8 mouse cellular contexts compared by ENCODE assay signal in the genomic region with DNA sequence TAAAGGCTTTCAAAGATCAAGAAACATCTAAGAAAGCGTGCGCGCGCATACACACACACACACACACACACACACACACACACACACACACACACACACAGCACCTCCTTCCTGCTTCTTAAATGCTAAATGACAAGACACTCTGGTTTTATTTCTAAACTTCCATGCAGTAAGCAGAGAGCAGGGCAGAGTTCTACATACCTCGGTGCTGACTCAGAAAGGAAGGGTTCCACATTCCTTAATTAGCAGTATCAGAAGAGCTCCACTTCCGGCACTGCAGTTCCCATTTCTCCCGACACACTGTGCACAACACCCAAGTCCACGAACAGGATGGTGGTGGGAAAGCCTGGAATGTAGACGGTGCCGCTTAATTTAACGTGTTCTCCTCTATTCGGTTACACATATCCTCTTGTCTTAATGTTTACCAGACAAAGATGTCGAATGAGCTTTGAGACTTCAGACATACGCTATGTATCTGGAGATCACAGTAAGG. TPM values are rescaled to one million over a fixed set of nuclear protein-coding genes. Genes with fewer than 3 reads are reported as not detected.
DNase-seq lines count a peak whose midpoint lies in the region; ATAC-seq and TF ChIP-seq lines count a peak whose summit lies in the region.

A gene (minus strand): TSS at position 443 of the 493 bp plus-strand sequence.

- no peak within 1 kb of the TSS for H3K9ac ChIP-seq in forebrain, embryonic 14.5 days (ENCODE audit: low read length)
- no peak within 1 kb of the TSS for H3K9ac ChIP-seq in forebrain, embryonic 16.5 days (replicated peaks; ENCODE audit: low read depth, low read length)
- H3K9ac ChIP-seq in heart, embryonic 16.5 days (ENCODE audit: low read length): peak within 1 kb of the TSS; percentile 49
- H3K9ac ChIP-seq in liver, embryonic 13.5 days: peak within 1 kb of the TSS; percentile 81
- no peak within 1 kb of the TSS for H3K9ac ChIP-seq in stomach, postnatal 0 days (ENCODE audit: low read length)

- ATAC-seq in forebrain, embryonic 14.5 days: no peak
- ATAC-seq in forebrain, embryonic 16.5 days: no peak
- peak; percentile 93 for ATAC-seq in heart, embryonic 16.5 days (replicated peaks; ENCODE audit: extremely low read depth, insufficient read depth, low FRiP score)
- peak; percentile 37 for ATAC-seq in liver, embryonic 13.5 days (ENCODE audit: low read depth)
- peak; percentile 85 for ATAC-seq in stomach, postnatal 0 days (ENCODE audit: low FRiP score, low TSS enrichment)

- H3K9me3 ChIP-seq in forebrain, embryonic 14.5 days (replicated peaks; ENCODE audit: control insufficient read depth, low read length): no peaks in the 10 kb centered on the region
- H3K9me3 ChIP-seq in forebrain, embryonic 16.5 days (ENCODE audit: control insufficient read depth, low read length): no peaks in the 10 kb centered on the region
- H3K9me3 ChIP-seq in heart, embryonic 16.5 days (replicated peaks; ENCODE audit: control insufficient read depth, low read length): no peaks in the 10 kb centered on the region
- H3K9me3 ChIP-seq in liver, embryonic 13.5 days (replicated peaks): no peaks in the 10 kb centered on the region
- H3K9me3 ChIP-seq in stomach, postnatal 0 days (ENCODE audit: control insufficient read depth, low read length): no peaks in the 10 kb centered on the region

- peak; percentile 8 for DNase-seq in forebrain, embryonic 14.5 days (ENCODE audit: low spot score)
- DNase-seq in liver, embryonic 13.5 days: no peak
- no peak for DNase-seq in stomach, postnatal 0 days (ENCODE audit: low spot score)
- DNase-seq in cerebellum, adult 9-11 months: no peak
- DNase-seq in cerebellum, postnatal 14 days: no peak

- no peak within 1 kb of the TSS for H3K27ac ChIP-seq in forebrain, embryonic 14.5 days (ENCODE audit: low read depth, low read length)
- no peak within 1 kb of the TSS for H3K27ac ChIP-seq in forebrain, embryonic 16.5 days (ENCODE audit: low read length)
- H3K27ac ChIP-seq in bone marrow, adult 2 months (ENCODE audit: control insufficient read depth, insufficient read depth, low read depth, low read length, poor library complexity): no peak within 1 kb of the TSS
- H3K27ac ChIP-seq in heart, embryonic 16.5 days (ENCODE audit: low read length): peak within 1 kb of the TSS; percentile 86
- peak within 1 kb of the TSS; percentile 95 for H3K27ac ChIP-seq in liver, embryonic 13.5 days
- peak within 1 kb of the TSS; percentile 36 for H3K27ac ChIP-seq in stomach, postnatal 0 days (replicated peaks)

- TF ChIP-seq POLR2A in bone marrow, adult 2 months (IDR thresholded peaks at IDR 0.05; ENCODE audit: borderline replicate concordance, control insufficient read depth, low read depth, low read length): no peak

- 76% methylated on average over 14 of the region's 14 CpGs for WGBS in forebrain, embryonic 14.5 days
- 75% methylated on average over 14 of the region's 14 CpGs for WGBS in forebrain, embryonic 16.5 days
- WGBS in bone marrow, adult 2 months: 23% methylated on average over 14 of the region's 14 CpGs
- 22% methylated on average over 14 of the region's 14 CpGs for WGBS in heart, embryonic 16.5 days
- WGBS in liver, embryonic 13.5 days (ENCODE audit: insufficient replicate concordance): 20% methylated on average over 14 of the region's 14 CpGs
- WGBS in stomach, postnatal 0 days: 23% methylated on average over 14 of the region's 14 CpGs

- H3K4me1 ChIP-seq in forebrain, embryonic 14.5 days (ENCODE audit: control insufficient read depth, insufficient read depth, low read length): no peaks in the 10 kb centered on the region
- 0 out of 2 replicates have a peak, but pooled peaks cover 2% of the 10 kb centered on the region for H3K4me1 ChIP-seq in forebrain, embryonic 16.5 days (replicated peaks; ENCODE audit: control insufficient read depth, insufficient read depth, low read length)
- H3K4me1 ChIP-seq in bone marrow, adult 2 months (ENCODE audit: control insufficient read depth, insufficient read depth, low read length): peaks cover under 1% of the 10 kb centered on the region; the same call in 1 of the 2 replicates
- H3K4me1 ChIP-seq in heart, embryonic 16.5 days (ENCODE audit: control insufficient read depth, insufficient read depth, low read length): peaks cover 20% of the 10 kb centered on the region
- peaks cover 85% of the 10 kb centered on the region for H3K4me1 ChIP-seq in liver, embryonic 13.5 days (replicated peaks)
- no peaks in the 10 kb centered on the region for H3K4me1 ChIP-seq in stomach, postnatal 0 days (replicated peaks; ENCODE audit: control insufficient read depth, insufficient read depth)

- TF ChIP-seq CTCF in bone marrow, adult 2 months (IDR thresholded peaks at IDR 0.05; ENCODE audit: control insufficient read depth, insufficient read depth, low read length): no peak
- peak; percentile 51 for TF ChIP-seq CTCF in stomach, postnatal 0 days (IDR thresholded peaks at IDR 0.05; ENCODE audit: low read depth)

- H3K4me2 ChIP-seq in forebrain, embryonic 14.5 days (ENCODE audit: low read length): no peak within 1 kb of the TSS
- H3K4me2 ChIP-seq in forebrain, embryonic 16.5 days (ENCODE audit: low read length): no peak within 1 kb of the TSS
- H3K4me2 ChIP-seq in heart, embryonic 16.5 days (ENCODE audit: low read depth, low read length): peak within 1 kb of the TSS; percentile 56
- H3K4me2 ChIP-seq in liver, embryonic 13.5 days: peak within 1 kb of the TSS; percentile 67
- peak within 1 kb of the TSS; percentile 12; the same call in 1 of the 2 replicates for H3K4me2 ChIP-seq in stomach, postnatal 0 days (replicated peaks; ENCODE audit: low read depth)

- no peaks in the 10 kb centered on the region for H3K36me3 ChIP-seq in forebrain, embryonic 14.5 days (ENCODE audit: control insufficient read depth, insufficient read depth, low read length)
- H3K36me3 ChIP-seq in forebrain, embryonic 16.5 days (ENCODE audit: control insufficient read depth, insufficient read depth): no peaks in the 10 kb centered on the region
- H3K36me3 ChIP-seq in heart, embryonic 16.5 days (ENCODE audit: control insufficient read depth, insufficient read depth): no peaks in the 10 kb centered on the region
- H3K36me3 ChIP-seq in liver, embryonic 13.5 days: peaks cover 22% of the 10 kb centered on the region
- no peaks in the 10 kb centered on the region for H3K36me3 ChIP-seq in stomach, postnatal 0 days (ENCODE audit: control insufficient read depth, insufficient read depth, low read length)

- H3K4me3 ChIP-seq in forebrain, embryonic 14.5 days (ENCODE audit: low read depth, low read length): no peak within 1 kb of the TSS
- H3K4me3 ChIP-seq in forebrain, embryonic 16.5 days (replicated peaks; ENCODE audit: low read length): no peak within 1 kb of the TSS
- H3K4me3 ChIP-seq in bone marrow, adult 2 months (replicated peaks; ENCODE audit: control insufficient read depth, low read depth, low read length): peak within 1 kb of the TSS; percentile 71
- H3K4me3 ChIP-seq in heart, embryonic 16.5 days (ENCODE audit: low read length): peak within 1 kb of the TSS; percentile 30
- H3K4me3 ChIP-seq in liver, embryonic 13.5 days (replicated peaks): peak within 1 kb of the TSS; percentile 57
- H3K4me3 ChIP-seq in stomach, postnatal 0 days (ENCODE audit: low read depth, low read length): no peak within 1 kb of the TSS

- no peak for TF ChIP-seq EP300 in stomach, postnatal 0 days (optimal IDR thresholded peaks at IDR 0.05)

- no peaks in the 10 kb centered on the region for H3K27me3 ChIP-seq in forebrain, embryonic 14.5 days (replicated peaks; ENCODE audit: control insufficient read depth, insufficient read depth, low read length)
- H3K27me3 ChIP-seq in forebrain, embryonic 16.5 days (replicated peaks; ENCODE audit: control insufficient read depth, insufficient read depth, low read length): 0 out of 2 replicates have a peak, but pooled peaks cover 2% of the 10 kb centered on the region
- no peaks in the 10 kb centered on the region for H3K27me3 ChIP-seq in heart, embryonic 16.5 days (ENCODE audit: control insufficient read depth, insufficient read depth, low read length)
- H3K27me3 ChIP-seq in liver, embryonic 13.5 days: no peaks in the 10 kb centered on the region
- no peaks in the 10 kb centered on the region for H3K27me3 ChIP-seq in stomach, postnatal 0 days (ENCODE audit: control insufficient read depth, insufficient read depth, low read length)

RNA-seq across cellular contexts. Expression of the gene that starts here (rescaled TPM):
- 1.7 and 1.8 TPM in 2 replicates for polyA plus RNA-seq in forebrain, embryonic 14.5 days (2014; fragmentation: Nextera tagmentation; extraction: Ambion mirVana)
- 1.4 and 1.5 TPM in 2 replicates for polyA plus RNA-seq in forebrain, embryonic 16.5 days (2015; fragmentation: Nextera tagmentation; extraction: Ambion mirVana)
- 10.1 and 23.7 TPM in 2 replicates for polyA plus RNA-seq in bone marrow, adult 2 months (2011; ENCODE audit: insufficient read depth, insufficient read length, low replicate concordance, missing spikeins)
- 3.2 and 3.6 TPM in 2 replicates for polyA plus RNA-seq in heart, embryonic 16.5 days (2015; fragmentation: Nextera tagmentation; extraction: Ambion mirVana)
- polyA plus RNA-seq in liver, embryonic 13.5 days (2015; fragmentation: Nextera tagmentation; extraction: Ambion mirVana): 3.6 and 3.7 TPM in 2 replicates
- polyA plus RNA-seq in stomach, postnatal 0 days (2015; fragmentation: Nextera tagmentation; extraction: Ambion mirVana): 1.5 and 1.7 TPM in 2 replicates

Comparison
In these comparisons a context has a peak if more than half of its experiments do, and no peak if none do; other contexts are left out.
1. ATAC-seq: peak in heart, embryonic 16.5 days (single experiment), liver, embryonic 13.5 days (single experiment) and stomach, postnatal 0 days (single experiment); none in forebrain, embryonic 14.5 days (single experiment) and forebrain, embryonic 16.5 days (single experiment).
2. H3K27ac ChIP-seq: peak in heart, embryonic 16.5 days (single experiment), liver, embryonic 13.5 days (single experiment) and stomach, postnatal 0 days (single experiment); none in forebrain, embryonic 14.5 days (single experiment), forebrain, embryonic 16.5 days (single experiment) and bone marrow, adult 2 months (single experiment).
3. H3K4me2 ChIP-seq: peak in heart, embryonic 16.5 days (single experiment), liver, embryonic 13.5 days (single experiment) and stomach, postnatal 0 days (single experiment); none in forebrain, embryonic 14.5 days (single experiment) and forebrain, embryonic 16.5 days (single experiment).
4. H3K4me3 ChIP-seq: peak in bone marrow, adult 2 months (single experiment), heart, embryonic 16.5 days (single experiment) and liver, embryonic 13.5 days (single experiment); none in forebrain, embryonic 14.5 days (single experiment), forebrain, embryonic 16.5 days (single experiment) and stomach, postnatal 0 days (single experiment).
5. H3K9ac ChIP-seq: peak in heart, embryonic 16.5 days (single experiment) and liver, embryonic 13.5 days (single experiment); none in forebrain, embryonic 14.5 days (single experiment), forebrain, embryonic 16.5 days (single experiment) and stomach, postnatal 0 days (single experiment).